7 mouse cellular contexts compared by ENCODE assay signal in genomic region chr6:137209992-137210391, GRCm38 (mm10). TPM values are rescaled to one million over a fixed set of nuclear protein-coding genes. Genes with fewer than 3 reads are reported as not detected.
A peak's percentile ranks its signal among the peaks of the same experiment; 100 is the strongest.
DNase-seq lines count a peak whose midpoint lies in the region; TF ChIP-seq lines count a peak whose summit lies in the region.

No protein-coding gene starts in this region.

- peak; percentile 4 for DNase-seq in lung, adult 2 months
- DNase-seq in lung, postnatal 25 days (ENCODE audit: low spot score) = no peak
- peak; percentile 37 for DNase-seq in cerebellum, adult 8-10 months
- peak; percentile 62 to 69 for DNase-seq in heart, adult 2 months
- peak; percentile 47 for DNase-seq in layer of hippocampus, adult 9-11 months
- peak; percentile 77 to 80 for DNase-seq in right cerebral cortex, postnatal 10 days (ENCODE audit: low spot score in 2 of 2)
- no peak for DNase-seq in embryo, embryonic 10.5 days (ENCODE audit: low spot score)

- H3K27ac ChIP-seq in heart, adult 2 months = no peak overlapping the region

- H3K9ac ChIP-seq in heart, adult 2 months (ENCODE audit: low read depth, low read length) = no peak overlapping the region

- H3K4me3 ChIP-seq in lung, adult 2 months (replicated peaks; ENCODE audit: extremely low read depth, low read depth, low read length) = no peak overlapping the region
- no peak overlapping the region for H3K4me3 ChIP-seq in heart, adult 2 months

- no peaks in the 10 kb centered on the region for H3K4me1 ChIP-seq in lung, adult 2 months (ENCODE audit: control insufficient read depth, insufficient read depth, low read length)
- H3K4me1 ChIP-seq in heart, adult 2 months (ENCODE audit: control insufficient read depth, insufficient read depth, low read length) = no peaks in the 10 kb centered on the region

- no peaks in the 10 kb centered on the region for H3K27me3 ChIP-seq in heart, adult 2 months (ENCODE audit: control insufficient read depth, insufficient read depth, low read length)

- H3K36me3 ChIP-seq in heart, adult 2 months (ENCODE audit: control insufficient read depth, insufficient read depth, low read length) = no peaks in the 10 kb centered on the region

- intact Hi-C loops in heart, adult 2 months (cut with DNase I) = no loop called here

- TF ChIP-seq POLR2A in lung, adult 2 months (IDR thresholded peaks at IDR 0.05; ENCODE audit: borderline replicate concordance, extremely low read depth, low read depth, low read length) = no peak
- TF ChIP-seq POLR2A in heart, adult 2 months (IDR thresholded peaks at IDR 0.05; ENCODE audit: insufficient read depth, low read depth, low read length) = no peak

- no peaks in the 10 kb centered on the region for H3K79me2 ChIP-seq in heart, adult 2 months (replicated peaks; ENCODE audit: control insufficient read depth, insufficient read depth, low read length)

- TF ChIP-seq EP300 in heart, adult 2 months (IDR thresholded peaks at IDR 0.05; ENCODE audit: insufficient read depth, low read depth, low read length) = 0 out of 2 replicates have a peak, but pooled peaks have one; percentile 37

- TF ChIP-seq CTCF in lung, adult 2 months (IDR thresholded peaks at IDR 0.05; ENCODE audit: insufficient read depth, low read length) = no peak
- TF ChIP-seq CTCF in heart, adult 2 months (IDR thresholded peaks at IDR 0.05) = no peak

- whole genome bisulfite sequencing in lung, adult 2 months = 61% methylated on average over 8 of the region's 8 CpGs
- WGBS in heart, adult 2 months = 48% methylated on average over 8 of the region's 8 CpGs

RNA-seq across cellular contexts. Expression of gene Rerg, which starts 39.7 kb away (rescaled TPM):
- polyA plus RNA-seq in lung, adult 2 months (2012; rRNA removed) = 9.2 and 14.8 TPM in 2 replicates
- 1 to 10 TPM; 3.2 to 4.5 TPM for total RNA-seq in heart, adult 2 months (2021)
- 1.5 and 2.5 TPM in 2 replicates for polyA plus RNA-seq in heart, adult 2 months (2012; rRNA removed)

RNA-seq across cellular contexts. Expression of gene Ptpro, which starts 42.1 kb away (rescaled TPM):
- polyA plus RNA-seq in lung, adult 2 months (2012; rRNA removed) = 2.8 and 5.5 TPM in 2 replicates
- 1 to 10 TPM; 2.0 to 5.1 TPM for total RNA-seq in heart, adult 2 months (2021)
- polyA plus RNA-seq in heart, adult 2 months (2012; rRNA removed) = 2.0 and 2.7 TPM in 2 replicates

Comparison
In these comparisons a context has a peak if more than half of its experiments do, and no peak if none do; other contexts are left out.
1. DNase-seq: peak in lung, adult 2 months (single experiment), cerebellum, adult 8-10 months (single experiment), heart, adult 2 months (2 of 2), layer of hippocampus, adult 9-11 months (single experiment) and right cerebral cortex, postnatal 10 days (2 of 2); none in lung, postnatal 25 days (single experiment) and embryo, embryonic 10.5 days (single experiment).